Mouse (Mus musculus): ENCODE data around the gene Efcab11. TPM values are rescaled to one million over a fixed set of nuclear protein-coding genes. Genes with fewer than 3 reads are reported as not detected.

The Efcab11 gene
- polyA plus RNA-seq, 1 experiment from 2014 or later = 3.6 TPM

GRCm38 (mm10) chr12:99685451-99686100 is 198.7 kb downstream of the Efcab11 start:
- H3K4me1 ChIP-seq (replicated peaks; ENCODE audit: control insufficient read depth, insufficient read depth) = no peaks in the 10 kb centered on the region
- no peak overlapping the region for H3K4me3 ChIP-seq (ENCODE audit: low read depth, low read length)
- TF ChIP-seq EP300 (optimal IDR thresholded peaks at IDR 0.05) (no peak), CTCF (IDR thresholded peaks at IDR 0.05; ENCODE audit: low read depth) (no peak)
- no peak for ATAC-seq (ENCODE audit: low FRiP score, low TSS enrichment)
- H3K27ac ChIP-seq (replicated peaks) = no peak overlapping the region
- no peak overlapping the region for H3K9ac ChIP-seq (ENCODE audit: low read length)
- H3K9me3 ChIP-seq (ENCODE audit: control insufficient read depth, low read length) = no peaks in the 10 kb centered on the region
- no peaks in the 10 kb centered on the region for H3K27me3 ChIP-seq (ENCODE audit: control insufficient read depth, insufficient read depth, low read length)
- H3K36me3 ChIP-seq (ENCODE audit: control insufficient read depth, insufficient read depth, low read length) = no peaks in the 10 kb centered on the region
- no peak for DNase-seq (ENCODE audit: low spot score)
- WGBS = 68% methylated on average over 11 of the region's 11 CpGs
- no peak overlapping the region for H3K4me2 ChIP-seq (replicated peaks; ENCODE audit: low read depth)

GRCm38 (mm10) chr12:99681681-99682080 is 202.6 kb downstream of the Efcab11 start:
- no peaks in the 10 kb centered on the region for H3K4me1 ChIP-seq (replicated peaks; ENCODE audit: control insufficient read depth, insufficient read depth)
- ATAC-seq (ENCODE audit: low FRiP score, low TSS enrichment) (no peak), DNase-seq (ENCODE audit: low spot score) (peak; percentile 9)
- no peaks in the 10 kb centered on the region for H3K36me3 ChIP-seq (ENCODE audit: control insufficient read depth, insufficient read depth, low read length)
- TF ChIP-seq CTCF (IDR thresholded peaks at IDR 0.05; ENCODE audit: low read depth) (no peak), EP300 (optimal IDR thresholded peaks at IDR 0.05) (no peak)
- no peak overlapping the region for H3K4me3 ChIP-seq (ENCODE audit: low read depth, low read length)
- H3K27me3 ChIP-seq (ENCODE audit: control insufficient read depth, insufficient read depth, low read length) = no peaks in the 10 kb centered on the region
- no peak overlapping the region for H3K9ac ChIP-seq (ENCODE audit: low read length)
- no peak overlapping the region for H3K27ac ChIP-seq (replicated peaks)
- 50% methylated on average over 4 of the region's 4 CpGs for WGBS
- no peaks in the 10 kb centered on the region for H3K9me3 ChIP-seq (ENCODE audit: control insufficient read depth, low read length)
- H3K4me2 ChIP-seq (replicated peaks; ENCODE audit: low read depth) = no peak overlapping the region

GRCm38 (mm10) chr12:99671866-99672191 is 212.4 kb downstream of the Efcab11 start:
- Histone ChIP-seq H3K9me3 (ENCODE audit: control insufficient read depth, low read length) (no peaks in the 10 kb centered on the region), H3K36me3 (ENCODE audit: control insufficient read depth, insufficient read depth, low read length) (no peaks in the 10 kb centered on the region), H3K4me3 (ENCODE audit: low read depth, low read length) (no peak overlapping the region), H3K27me3 (ENCODE audit: control insufficient read depth, insufficient read depth, low read length) (no peaks in the 10 kb centered on the region), H3K4me1 (replicated peaks; ENCODE audit: control insufficient read depth, insufficient read depth) (no peaks in the 10 kb centered on the region), H3K27ac (replicated peaks) (no peak overlapping the region), H3K4me2 (replicated peaks; ENCODE audit: low read depth) (no peak overlapping the region), H3K9ac (ENCODE audit: low read length) (no peak overlapping the region)
- peak; percentile 0 for DNase-seq (ENCODE audit: low spot score)
- ATAC-seq (ENCODE audit: low FRiP score, low TSS enrichment) = no peak
- TF ChIP-seq EP300 (optimal IDR thresholded peaks at IDR 0.05) (no peak), CTCF (IDR thresholded peaks at IDR 0.05; ENCODE audit: low read depth) (no peak)
- WGBS = 64% methylated on average over 4 of the region's 4 CpGs

GRCm38 (mm10) chr12:99671162-99671865 is 212.9 kb downstream of the Efcab11 start:
- Histone ChIP-seq H3K9ac (ENCODE audit: low read length) (no peak overlapping the region), H3K4me2 (replicated peaks; ENCODE audit: low read depth) (no peak overlapping the region), H3K27ac (replicated peaks) (no peak overlapping the region), H3K9me3 (ENCODE audit: control insufficient read depth, low read length) (no peaks in the 10 kb centered on the region), H3K27me3 (ENCODE audit: control insufficient read depth, insufficient read depth, low read length) (no peaks in the 10 kb centered on the region), H3K36me3 (ENCODE audit: control insufficient read depth, insufficient read depth, low read length) (no peaks in the 10 kb centered on the region), H3K4me1 (replicated peaks; ENCODE audit: control insufficient read depth, insufficient read depth) (no peaks in the 10 kb centered on the region), H3K4me3 (ENCODE audit: low read depth, low read length) (no peak overlapping the region)
- ATAC-seq (ENCODE audit: low FRiP score, low TSS enrichment) (peak; percentile 71), DNase-seq (ENCODE audit: low spot score) (peak; percentile 13)
- TF ChIP-seq CTCF (IDR thresholded peaks at IDR 0.05; ENCODE audit: low read depth) = no peak
- TF ChIP-seq EP300 (optimal IDR thresholded peaks at IDR 0.05) = no peak
- WGBS = 42% methylated on average over 12 of the region's 12 CpGs

- H3K4me3 ChIP-seq (ENCODE audit: low read depth, low read length) = no peak overlapping the region
- ATAC-seq (ENCODE audit: low FRiP score, low TSS enrichment) (no peak; the same call in 1 of the 2 replicates), DNase-seq (ENCODE audit: low spot score) (no peak)
- 66% methylated on average over 7 of the region's 7 CpGs for WGBS
- H3K9ac ChIP-seq (ENCODE audit: low read length) = no peak overlapping the region
- H3K9me3 ChIP-seq (ENCODE audit: control insufficient read depth, low read length) = no peaks in the 10 kb centered on the region
- H3K4me1 ChIP-seq (replicated peaks; ENCODE audit: control insufficient read depth, insufficient read depth) = no peaks in the 10 kb centered on the region
- no peak for TF ChIP-seq CTCF (IDR thresholded peaks at IDR 0.05; ENCODE audit: low read depth)
- H3K4me2 ChIP-seq (replicated peaks; ENCODE audit: low read depth) = peak overlapping the region; percentile 29
- no peaks in the 10 kb centered on the region for H3K36me3 ChIP-seq (ENCODE audit: control insufficient read depth, insufficient read depth, low read length)
- no peaks in the 10 kb centered on the region for H3K27me3 ChIP-seq (ENCODE audit: control insufficient read depth, insufficient read depth, low read length)
- H3K27ac ChIP-seq (replicated peaks) = no peak overlapping the region; the same call in 1 of the 2 replicates
Observed at GRCm38 (mm10) chr12:99670762-99671152, 213.5 kb downstream of the Efcab11 start.
